Mouse (Mus musculus) G1E (cell line): ENCODE data around the gene Pym1.

ENCODE experiments used
- CTCF ChIP-seq: IDR thresholded peaks from 2 replicates; pipeline ENCODE4 v1.5.1; 2012; ENCODE audit warnings: low read depth, low read length, inconsistent platforms, mixed read lengths
- GATA1 ChIP-seq: IDR thresholded peaks from 2 replicates; pipeline ENCODE4 v1.6.1; 2012; ENCODE audit warnings: borderline replicate concordance, low read length, inconsistent platforms, mixed read lengths
- GATA2 ChIP-seq: IDR thresholded peaks from 2 replicates; pipeline ENCODE4 v1.6.1; 2012; ENCODE audit warnings: low read depth, low read length, inconsistent platforms, borderline replicate concordance
- POLR2AphosphoS5 ChIP-seq: IDR thresholded peaks from 2 replicates; pipeline ENCODE4 v1.6.1; 2012; ENCODE audit warnings: low read depth, low read length, inconsistent platforms; ENCODE audit not compliant: insufficient replicate concordance
- TAL1 ChIP-seq: conservative IDR thresholded peaks from 2 replicates; pipeline ENCODE4 v1.6.1; 2012; ENCODE audit warnings: low read depth, low read length, inconsistent platforms, mixed read lengths

GRCm38 (mm10) chr10:128700712-128701111, 47.0 kb upstream of the Pym1 start:
- TF ChIP-seq CTCF (no peak), GATA1 (no peak), POLR2AphosphoS5 (no peak), TAL1 (no peak), GATA2 (no peak)
